Mouse (Mus musculus) embryo, embryonic 9.5 days (tissue): ENCODE results near the gene Ccin.

ENCODE experiments used
- DNase-seq: peaks from one replicate; pipeline ENCODE4 v3.0.0-alpha.2; 2017; ENCODE audit errors: extremely low spot score

The Ccin gene

GRCm38 (mm10) chr4:44013391-44014070, 30.2 kb downstream of the Ccin start:
- DNase-seq: no peak

- DNase-seq: no peak
Observed at GRCm38 (mm10) chr4:44016071-44016470, 32.8 kb downstream of the Ccin start.

- DNase-seq: no peak
Observed at GRCm38 (mm10) chr4:44016791-44017190, 33.5 kb downstream of the Ccin start.

GRCm38 (mm10) chr4:44022323-44022722, 39.0 kb downstream of the Ccin start:
- DNase-seq: no peak

GRCm38 (mm10) chr4:44022766-44023165, 39.5 kb downstream of the Ccin start:
- DNase-seq: no peak

GRCm38 (mm10) chr4:44023681-44024080, 40.4 kb downstream of the Ccin start:
- no peak for DNase-seq

- no peak for DNase-seq
Observed at GRCm38 (mm10) chr4:44024241-44024640, 41.0 kb downstream of the Ccin start.

- no peak for DNase-seq
Observed at GRCm38 (mm10) chr4:44025570-44025969, 42.3 kb downstream of the Ccin start.

- DNase-seq: peak; percentile 42
Observed at GRCm38 (mm10) chr4:44028303-44029135, 45.2 kb downstream of the Ccin start.

- no peak for DNase-seq
Observed at GRCm38 (mm10) chr4:44029661-44030066, 46.4 kb downstream of the Ccin start.

GRCm38 (mm10) chr4:44031521-44031920, 48.2 kb downstream of the Ccin start:
- no peak for DNase-seq
